Mouse (Mus musculus): ENCODE results near the gene Foxi3. TPM values are rescaled to one million over a fixed set of nuclear protein-coding genes. Genes with fewer than 3 reads are reported as not detected.

The Foxi3 gene
- polyA plus RNA-seq, 1 experiment from 2014 or later: not detected

- H3K9me3 ChIP-seq (replicated peaks): no peaks in the 10 kb centered on the region
- no peaks in the 10 kb centered on the region for H3K36me3 ChIP-seq
- 2% methylated on average over 12 of the region's 12 CpGs for WGBS
- peaks cover 13% of the 10 kb centered on the region for H3K4me1 ChIP-seq (replicated peaks)
- peak overlapping the region; percentile 94 for H3K4me2 ChIP-seq
- 0 out of 2 replicates have a peak overlapping the region, but pooled peaks have one; percentile 3 for H3K9ac ChIP-seq
- H3K27me3 ChIP-seq (replicated peaks): peaks cover 71% of the 10 kb centered on the region
- H3K27ac ChIP-seq (ENCODE audit: poor library complexity, severe bottlenecking): no peak overlapping the region
- ATAC-seq (ENCODE audit: insufficient number of reproducible peaks, low FRiP score): no peak
- peak overlapping the region; percentile 55 for H3K4me3 ChIP-seq
Measured at GRCm38 (mm10) chr6:70955841-70956240, 490 bp upstream of the Foxi3 start.

GRCm38 (mm10) chr6:70956936-70957335 lies 605 bp downstream of the Foxi3 start:
- H3K9me3 ChIP-seq (replicated peaks): no peaks in the 10 kb centered on the region
- WGBS: under 1% methylated on average over 34 of the region's 34 CpGs

GRCm38 (mm10) chr6:70957341-70957940 lies 1.1 kb downstream of the Foxi3 start:
- Histone ChIP-seq H3K4me3 (peak overlapping the region; percentile 55; the same call in 1 of the 2 replicates), H3K9ac (no peak overlapping the region), H3K27ac (ENCODE audit: poor library complexity, severe bottlenecking) (no peak overlapping the region), H3K4me2 (peak overlapping the region; percentile 94), H3K9me3 (replicated peaks) (no peaks in the 10 kb centered on the region), H3K4me1 (replicated peaks) (peaks cover 13% of the 10 kb centered on the region), H3K27me3 (replicated peaks) (peaks cover 74% of the 10 kb centered on the region), H3K36me3 (no peaks in the 10 kb centered on the region)
- ATAC-seq (ENCODE audit: insufficient number of reproducible peaks, low FRiP score): no peak
- 11% methylated on average over 7 of the region's 7 CpGs for WGBS

More at GRCm38 (mm10) chr6:70956936-70957335, 605 bp downstream of the Foxi3 start:
- ATAC-seq (ENCODE audit: insufficient number of reproducible peaks, low FRiP score): no peak; the same call in 1 of the 2 replicates
- H3K4me3 ChIP-seq: peak overlapping the region; percentile 55
- no peaks in the 10 kb centered on the region for H3K36me3 ChIP-seq
- H3K4me2 ChIP-seq: peak overlapping the region; percentile 94
- H3K9ac ChIP-seq: peak overlapping the region; percentile 30
- no peak overlapping the region for H3K27ac ChIP-seq (ENCODE audit: poor library complexity, severe bottlenecking)
- peaks cover 74% of the 10 kb centered on the region for H3K27me3 ChIP-seq (replicated peaks)
- peaks cover 13% of the 10 kb centered on the region for H3K4me1 ChIP-seq (replicated peaks)

GRCm38 (mm10) chr6:70964116-70964830 lies 7.9 kb downstream of the Foxi3 start:
- ATAC-seq (ENCODE audit: insufficient number of reproducible peaks, low FRiP score): no peak
- no peak overlapping the region for H3K9ac ChIP-seq
- no peak overlapping the region for H3K4me2 ChIP-seq
- H3K36me3 ChIP-seq: no peaks in the 10 kb centered on the region
- WGBS: 44% methylated on average over 6 of the region's 6 CpGs
- no peaks in the 10 kb centered on the region for H3K9me3 ChIP-seq (replicated peaks)
- H3K4me3 ChIP-seq: no peak overlapping the region
- H3K4me1 ChIP-seq (replicated peaks): peaks cover 18% of the 10 kb centered on the region
- H3K27me3 ChIP-seq (replicated peaks): peaks cover 70% of the 10 kb centered on the region
- H3K27ac ChIP-seq (ENCODE audit: poor library complexity, severe bottlenecking): no peak overlapping the region

- peaks cover 18% of the 10 kb centered on the region for H3K4me1 ChIP-seq (replicated peaks)
- H3K4me2 ChIP-seq: no peak overlapping the region
- H3K36me3 ChIP-seq: no peaks in the 10 kb centered on the region
- H3K27me3 ChIP-seq (replicated peaks): peaks cover 55% of the 10 kb centered on the region
- no peaks in the 10 kb centered on the region for H3K9me3 ChIP-seq (replicated peaks)
- H3K9ac ChIP-seq: no peak overlapping the region
- 29% methylated on average over 7 of the region's 7 CpGs for WGBS
- no peak overlapping the region for H3K27ac ChIP-seq (ENCODE audit: poor library complexity, severe bottlenecking)
- no peak for ATAC-seq (ENCODE audit: insufficient number of reproducible peaks, low FRiP score)
- no peak overlapping the region for H3K4me3 ChIP-seq
Measured at GRCm38 (mm10) chr6:70965694-70966093, 9.4 kb downstream of the Foxi3 start.

- H3K4me3 ChIP-seq: peak overlapping the region; percentile 28
- H3K36me3 ChIP-seq: no peaks in the 10 kb centered on the region
- no peak for ATAC-seq (ENCODE audit: insufficient number of reproducible peaks, low FRiP score)
- 6% methylated on average over 8 of the region's 8 CpGs for WGBS
- no peak overlapping the region for H3K27ac ChIP-seq (ENCODE audit: poor library complexity, severe bottlenecking)
- no peak overlapping the region for H3K9ac ChIP-seq
- peak overlapping the region; percentile 66 for H3K4me2 ChIP-seq
- H3K27me3 ChIP-seq (replicated peaks): peaks cover 45% of the 10 kb centered on the region
- H3K4me1 ChIP-seq (replicated peaks): peaks cover 18% of the 10 kb centered on the region
- no peaks in the 10 kb centered on the region for H3K9me3 ChIP-seq (replicated peaks)
Measured at GRCm38 (mm10) chr6:70967422-70967821, 11.1 kb downstream of the Foxi3 start.

- no peaks in the 10 kb centered on the region for H3K9me3 ChIP-seq (replicated peaks)
- no peak overlapping the region for H3K9ac ChIP-seq
- no peak overlapping the region for H3K27ac ChIP-seq (ENCODE audit: poor library complexity, severe bottlenecking)
- peaks cover 37% of the 10 kb centered on the region for H3K27me3 ChIP-seq (replicated peaks)
- H3K36me3 ChIP-seq: no peaks in the 10 kb centered on the region
- WGBS: 60% methylated on average over 4 of the region's 4 CpGs
- no peak overlapping the region for H3K4me3 ChIP-seq
- H3K4me2 ChIP-seq: peak overlapping the region; percentile 66; the same call in 1 of the 2 replicates
- peaks cover 20% of the 10 kb centered on the region for H3K4me1 ChIP-seq (replicated peaks)
- ATAC-seq (ENCODE audit: insufficient number of reproducible peaks, low FRiP score): no peak
Measured at GRCm38 (mm10) chr6:70968291-70968690, 12.0 kb downstream of the Foxi3 start.

GRCm38 (mm10) chr6:70973066-70973465 lies 16.7 kb downstream of the Foxi3 start:
- WGBS: 42% methylated on average over 3 of the region's 3 CpGs
- H3K4me2 ChIP-seq: no peak overlapping the region
- H3K4me3 ChIP-seq: no peak overlapping the region
- no peaks in the 10 kb centered on the region for H3K36me3 ChIP-seq
- no peaks in the 10 kb centered on the region for H3K9me3 ChIP-seq (replicated peaks)
- H3K27ac ChIP-seq (ENCODE audit: poor library complexity, severe bottlenecking): no peak overlapping the region
- no peaks in the 10 kb centered on the region for H3K27me3 ChIP-seq (replicated peaks)
- H3K9ac ChIP-seq: no peak overlapping the region
- H3K4me1 ChIP-seq (replicated peaks): peaks cover 16% of the 10 kb centered on the region
- ATAC-seq (ENCODE audit: insufficient number of reproducible peaks, low FRiP score): no peak

GRCm38 (mm10) chr6:70981036-70981435 lies 24.7 kb downstream of the Foxi3 start:
- Histone ChIP-seq H3K27me3 (replicated peaks) (no peaks in the 10 kb centered on the region), H3K27ac (ENCODE audit: poor library complexity, severe bottlenecking) (no peak overlapping the region), H3K4me3 (no peak overlapping the region), H3K9me3 (replicated peaks) (no peaks in the 10 kb centered on the region), H3K4me2 (no peak overlapping the region), H3K9ac (no peak overlapping the region), H3K36me3 (no peaks in the 10 kb centered on the region), H3K4me1 (replicated peaks) (no peaks in the 10 kb centered on the region)
- ATAC-seq (ENCODE audit: insufficient number of reproducible peaks, low FRiP score): no peak
- WGBS: 68% methylated on average over 8 of the region's 8 CpGs

- no peaks in the 10 kb centered on the region for H3K27me3 ChIP-seq (replicated peaks)
- no peaks in the 10 kb centered on the region for H3K36me3 ChIP-seq
- WGBS: 63% methylated on average over 1 of the region's 1 CpGs
- H3K4me3 ChIP-seq: no peak overlapping the region
- H3K9me3 ChIP-seq (replicated peaks): no peaks in the 10 kb centered on the region
- H3K4me1 ChIP-seq (replicated peaks): no peaks in the 10 kb centered on the region
- no peak for ATAC-seq (ENCODE audit: insufficient number of reproducible peaks, low FRiP score)
- H3K27ac ChIP-seq (ENCODE audit: poor library complexity, severe bottlenecking): no peak overlapping the region
- H3K9ac ChIP-seq: no peak overlapping the region
- no peak overlapping the region for H3K4me2 ChIP-seq
Measured at GRCm38 (mm10) chr6:70982416-70982815, 26.1 kb downstream of the Foxi3 start.

- 78% methylated on average over 8 of the region's 8 CpGs for WGBS
- H3K9ac ChIP-seq: no peak overlapping the region
- ATAC-seq (ENCODE audit: insufficient number of reproducible peaks, low FRiP score): no peak
Measured at GRCm38 (mm10) chr6:70986683-70987082, 30.4 kb downstream of the Foxi3 start.

More at GRCm38 (mm10) chr6:70986683-70987082, 30.4 kb downstream of the Foxi3 start:
- no peak overlapping the region for H3K4me2 ChIP-seq
- H3K27me3 ChIP-seq (replicated peaks): no peaks in the 10 kb centered on the region
- no peaks in the 10 kb centered on the region for H3K36me3 ChIP-seq
- H3K4me1 ChIP-seq (replicated peaks): no peaks in the 10 kb centered on the region
- no peak overlapping the region for H3K4me3 ChIP-seq
- no peak overlapping the region for H3K27ac ChIP-seq (ENCODE audit: poor library complexity, severe bottlenecking)
- no peaks in the 10 kb centered on the region for H3K9me3 ChIP-seq (replicated peaks)
